Mouse (Mus musculus) midbrain, embryonic 12.5 days (tissue): ENCODE measurements around the gene Nog. TPM values are rescaled to one million over a fixed set of nuclear protein-coding genes. Genes with fewer than 3 reads are reported as not detected.

Source experiments
- ATAC-seq: fragments of 200-750 bp; cut with Nextera tagmentation; 2 replicates; pipeline ENCODE4 v1.8.0; 2017; ENCODE audit warnings: low read depth, moderate TSS enrichment, moderate library complexity; ENCODE audit not compliant: low FRiP score
- H3K27ac ChIP-seq: fragments of 300-500 bp; sonication (generic); replicated peaks from 2 replicates; pipeline ENCODE4 v1.5.1; 2016; ENCODE audit warnings: mild to moderate bottlenecking
- H3K27me3 ChIP-seq: fragments of 300-500 bp; sonication (generic); 2 replicates; pipeline ENCODE4 v1.6.1; 2016; ENCODE audit warnings: mild to moderate bottlenecking
- H3K36me3 ChIP-seq: fragments of 300-500 bp; sonication (generic); 2 replicates; pipeline ENCODE4 v1.6.1; 2016
- H3K4me1 ChIP-seq: fragments of 300-500 bp; sonication (generic); 2 replicates; pipeline ENCODE4 v1.6.1; 2016
- H3K4me2 ChIP-seq: fragments of 300-500 bp; sonication (generic); replicated peaks from 2 replicates; pipeline ENCODE4 v1.6.1; 2016; ENCODE audit warnings: mild to moderate bottlenecking, moderate library complexity
- H3K4me3 ChIP-seq: fragments of 300-500 bp; sonication (generic); 2 replicates; pipeline ENCODE4 v1.5.1; 2016; ENCODE audit warnings: mild to moderate bottlenecking
- H3K9ac ChIP-seq: fragments of 300-500 bp; sonication (generic); replicated peaks from 2 replicates; pipeline ENCODE4 v1.6.1; 2016; ENCODE audit warnings: mild to moderate bottlenecking, moderate library complexity
- H3K9me3 ChIP-seq: fragments of 300-500 bp; sonication (generic); 2 replicates; pipeline ENCODE4 v1.6.1; 2016; ENCODE audit warnings: mild to moderate bottlenecking
- WGBS: fragments of 180-500 bp; shearing (Covaris S2); methylation state at CpG from one replicate; pipeline ENCODE4 v1.1.7; 2016; 5-methylcytosine and 5-hydroxymethylcytosine counted together
- polyA plus RNA-seq: library from polyadenylated mRNA; unstranded; fragments of >200 nt; fragmentation: Nextera tagmentation; extraction: Ambion mirVana; gene quantifications from 2 replicates; pipeline ENCODE4 v1.2.1, GENCODE M21; 2016

The Nog gene
- polyA plus RNA-seq, result 6.0 and 6.3 TPM in 2 replicates

DNA sequence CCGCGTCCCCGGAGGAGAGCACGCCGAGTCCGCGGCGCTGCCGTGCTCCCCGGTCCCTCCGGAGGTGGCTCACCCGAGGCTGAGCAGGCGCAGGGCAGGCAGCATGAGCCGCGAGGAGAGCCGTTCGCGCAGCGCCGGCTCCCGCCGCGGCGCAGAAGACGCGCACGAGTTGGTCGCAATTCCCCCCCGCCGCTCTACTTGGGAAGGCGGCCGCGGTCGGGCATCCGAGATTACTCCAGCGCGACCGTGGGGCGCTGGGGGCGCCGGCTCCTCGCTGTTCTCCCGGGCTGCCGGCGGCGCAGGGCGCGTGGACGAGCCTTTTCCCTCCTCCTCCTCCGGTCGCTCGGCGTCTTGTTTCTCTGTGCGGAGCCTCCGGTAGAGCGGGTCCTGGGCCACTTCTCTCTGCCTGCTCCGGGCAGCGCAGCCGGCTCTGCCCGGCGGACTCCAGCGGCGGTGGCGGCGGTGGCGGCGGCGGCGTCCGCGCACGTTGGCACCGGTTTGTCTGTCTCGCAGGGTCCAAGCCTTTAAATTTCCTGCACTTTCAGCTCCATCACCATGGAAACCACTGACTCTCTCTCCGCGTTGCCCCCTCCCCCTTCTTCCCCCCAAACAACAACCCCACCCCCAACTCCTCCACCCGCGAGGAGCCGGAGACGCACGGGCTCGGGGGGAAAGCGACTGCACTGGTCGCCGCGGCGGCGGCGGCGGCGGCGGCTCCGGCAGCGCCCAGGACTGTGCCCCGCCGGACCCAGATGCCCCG lies at the start of gene Nog:
TSS of gene Nog (minus strand) at position 277 of the 760 bp plus-strand sequence.
- ATAC-seq, result peak; percentile 54
- H3K4me2 ChIP-seq, result peak within 1 kb of the TSS; percentile 90
- 0 out of 2 replicates have a peak, but pooled peaks cover 3% of the 10 kb centered on the region for H3K9me3 ChIP-seq
- H3K36me3 ChIP-seq, result 0 out of 2 replicates have a peak, but pooled peaks cover 3% of the 10 kb centered on the region
- H3K27ac ChIP-seq, result peak within 1 kb of the TSS; percentile 93
- H3K4me3 ChIP-seq, result peak within 1 kb of the TSS; percentile 70
- H3K27me3 ChIP-seq, result peaks cover 10% of the 10 kb centered on the region
- under 1% methylated on average over 78 of the region's 97 CpGs for WGBS
- H3K4me1 ChIP-seq, result peaks cover 36% of the 10 kb centered on the region
- H3K9ac ChIP-seq, result peak within 1 kb of the TSS; percentile 76

DNA sequence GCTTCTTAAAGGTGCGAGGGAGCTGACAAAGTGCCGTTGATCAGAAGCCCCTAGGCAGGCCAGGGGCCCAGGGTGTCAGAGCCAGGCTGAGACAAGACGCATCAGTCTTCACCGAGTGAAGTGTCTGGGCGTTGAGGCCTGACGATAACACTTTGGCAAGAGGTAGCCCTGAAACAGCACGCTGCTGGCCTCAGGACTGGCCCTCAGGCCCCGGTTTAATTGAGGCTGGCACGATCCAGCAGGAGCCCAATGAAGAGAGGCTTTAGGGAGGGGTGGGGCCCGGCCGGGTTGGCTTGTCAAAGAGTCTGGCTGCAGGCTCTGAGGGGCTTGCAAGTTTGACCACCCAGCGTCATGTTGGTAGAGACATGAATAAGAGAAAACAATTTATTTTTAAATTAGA lies 38.1 kb upstream of the Nog start:
- Histone ChIP-seq H3K4me2 (no peak overlapping the region), H3K9ac (no peak overlapping the region), H3K27me3 (no peaks in the 10 kb centered on the region), H3K27ac (no peak overlapping the region), H3K36me3 (no peaks in the 10 kb centered on the region), H3K4me3 (no peak overlapping the region), H3K9me3 (no peaks in the 10 kb centered on the region), H3K4me1 (peaks cover 4% of the 10 kb centered on the region; the same call in 1 of the 2 replicates)
- WGBS, result 56% methylated on average over 12 of the region's 12 CpGs
- no peak for ATAC-seq

DNA sequence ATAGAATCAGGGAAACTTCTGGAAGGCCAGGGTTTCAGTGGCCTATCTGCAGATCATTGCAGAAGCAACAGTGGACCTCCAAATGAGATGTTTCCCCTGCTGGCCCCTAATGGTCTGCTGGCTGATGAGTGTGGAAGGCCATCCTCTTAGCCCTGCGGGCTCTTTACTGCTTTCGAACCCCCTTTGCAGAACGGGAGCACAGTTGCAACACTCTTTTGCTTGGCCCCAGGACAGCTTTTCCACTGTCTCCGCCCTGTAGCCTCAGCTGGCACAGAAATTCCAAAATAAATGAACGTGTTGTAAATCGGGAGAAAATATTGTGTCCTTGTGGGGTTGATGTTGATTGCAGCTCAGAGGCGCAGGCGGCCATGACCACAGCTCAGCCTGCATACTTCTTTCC lies 37.7 kb upstream of the Nog start:
- no peak overlapping the region for H3K27ac ChIP-seq
- no peaks in the 10 kb centered on the region for H3K9me3 ChIP-seq
- H3K27me3 ChIP-seq, result no peaks in the 10 kb centered on the region
- ATAC-seq, result no peak
- H3K4me1 ChIP-seq, result peaks cover 4% of the 10 kb centered on the region; the same call in 1 of the 2 replicates
- no peak overlapping the region for H3K9ac ChIP-seq
- H3K4me2 ChIP-seq, result no peak overlapping the region
- WGBS, result 87% methylated on average over 8 of the region's 8 CpGs
- no peak overlapping the region for H3K4me3 ChIP-seq
- H3K36me3 ChIP-seq, result no peaks in the 10 kb centered on the region

- no peaks in the 10 kb centered on the region for H3K36me3 ChIP-seq
- H3K9me3 ChIP-seq, result no peaks in the 10 kb centered on the region
- H3K4me2 ChIP-seq, result no peak overlapping the region
- peaks cover 4% of the 10 kb centered on the region; the same call in 1 of the 2 replicates for H3K4me1 ChIP-seq
- no peaks in the 10 kb centered on the region for H3K27me3 ChIP-seq
- no peak overlapping the region for H3K9ac ChIP-seq
- no peak overlapping the region for H3K27ac ChIP-seq
- ATAC-seq, result no peak
- no peak overlapping the region for H3K4me3 ChIP-seq
Measured at GRCm38 (mm10) chr11:89337910-89338309, 35.8 kb upstream of the Nog start.

- H3K27ac ChIP-seq, result no peak overlapping the region
- no peak overlapping the region for H3K9ac ChIP-seq
- no peaks in the 10 kb centered on the region for H3K9me3 ChIP-seq
- peaks cover 8% of the 10 kb centered on the region; the same call in 1 of the 2 replicates for H3K4me1 ChIP-seq
- ATAC-seq, result peak; percentile 65; the same call in 1 of the 2 replicates
- no peak overlapping the region for H3K4me2 ChIP-seq
- H3K36me3 ChIP-seq, result no peaks in the 10 kb centered on the region
- H3K4me3 ChIP-seq, result no peak overlapping the region
- peaks cover 7% of the 10 kb centered on the region; the same call in 1 of the 2 replicates for H3K27me3 ChIP-seq
- 50% methylated on average over 11 of the region's 11 CpGs for WGBS
Measured at GRCm38 (mm10) chr11:89327089-89327881, 25.2 kb upstream of the Nog start.

- ATAC-seq, result no peak
- H3K27ac ChIP-seq, result no peak overlapping the region
Measured at GRCm38 (mm10) chr11:89321775-89322174, 19.6 kb upstream of the Nog start.

DNA sequence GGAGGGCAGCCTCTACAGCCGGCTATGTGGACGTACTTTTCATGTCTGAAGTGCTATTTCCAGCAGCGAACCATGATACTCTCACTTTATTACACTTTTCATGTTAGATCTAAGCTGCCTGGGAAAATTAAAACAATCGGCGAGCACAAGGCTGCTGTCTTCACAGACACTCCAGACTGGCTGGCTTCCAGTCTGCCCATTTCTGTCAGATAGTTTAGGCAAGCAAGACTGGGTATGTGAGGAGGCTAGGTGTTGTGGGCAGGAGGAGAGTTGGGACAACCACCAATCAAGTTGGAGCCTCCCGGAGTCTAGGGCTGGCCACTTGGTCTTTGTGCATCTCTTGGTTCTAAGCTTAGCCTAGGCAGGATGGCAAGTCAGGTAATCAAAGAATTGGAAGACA lies 17.5 kb upstream of the Nog start:
- Histone ChIP-seq H3K27ac (no peak overlapping the region), H3K9me3 (no peaks in the 10 kb centered on the region), H3K4me3 (no peak overlapping the region), H3K4me1 (peaks cover 16% of the 10 kb centered on the region), H3K4me2 (no peak overlapping the region), H3K27me3 (peaks cover 3% of the 10 kb centered on the region; the same call in 1 of the 2 replicates), H3K9ac (no peak overlapping the region), H3K36me3 (no peaks in the 10 kb centered on the region)
- no peak for ATAC-seq
- 84% methylated on average over 6 of the region's 6 CpGs for WGBS

More at GRCm38 (mm10) chr11:89321775-89322174, 19.6 kb upstream of the Nog start:
- no peak overlapping the region for H3K9ac ChIP-seq
- peaks cover 10% of the 10 kb centered on the region; the same call in 1 of the 2 replicates for H3K27me3 ChIP-seq
- WGBS, result 95% methylated on average over 2 of the region's 2 CpGs
- H3K9me3 ChIP-seq, result no peaks in the 10 kb centered on the region
- no peak overlapping the region for H3K4me3 ChIP-seq
- no peaks in the 10 kb centered on the region for H3K36me3 ChIP-seq
- H3K4me2 ChIP-seq, result no peak overlapping the region
- peaks cover 16% of the 10 kb centered on the region for H3K4me1 ChIP-seq

DNA sequence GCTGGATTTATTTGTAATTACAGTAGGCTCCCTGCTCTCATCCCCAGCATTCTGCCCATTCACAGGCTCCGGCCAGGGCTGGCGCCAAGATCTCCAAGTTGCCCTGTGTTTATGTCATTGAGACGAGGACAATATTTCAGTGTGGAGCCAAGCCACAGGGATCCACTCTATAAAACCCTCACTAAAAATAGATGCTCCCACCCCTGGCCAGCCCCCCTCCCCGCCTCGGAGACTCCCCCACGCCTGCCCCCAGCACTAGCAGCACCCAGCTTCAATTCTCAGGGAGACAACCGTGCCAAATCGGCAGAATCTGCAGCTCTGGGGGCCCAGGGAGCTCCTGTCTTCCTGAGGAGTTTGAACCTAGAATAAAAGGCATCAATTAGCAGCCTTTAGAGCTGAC lies 16.2 kb upstream of the Nog start:
- WGBS, result 24% methylated on average over 8 of the region's 8 CpGs
- Histone ChIP-seq H3K9me3 (no peaks in the 10 kb centered on the region), H3K9ac (no peak overlapping the region), H3K27me3 (peaks cover 3% of the 10 kb centered on the region; the same call in 1 of the 2 replicates), H3K4me1 (peaks cover 16% of the 10 kb centered on the region), H3K4me3 (no peak overlapping the region), H3K27ac (no peak overlapping the region; the same call in 1 of the 2 replicates), H3K36me3 (no peaks in the 10 kb centered on the region), H3K4me2 (peak overlapping the region; percentile 32)
- ATAC-seq, result peak; percentile 65; the same call in 1 of the 2 replicates

DNA sequence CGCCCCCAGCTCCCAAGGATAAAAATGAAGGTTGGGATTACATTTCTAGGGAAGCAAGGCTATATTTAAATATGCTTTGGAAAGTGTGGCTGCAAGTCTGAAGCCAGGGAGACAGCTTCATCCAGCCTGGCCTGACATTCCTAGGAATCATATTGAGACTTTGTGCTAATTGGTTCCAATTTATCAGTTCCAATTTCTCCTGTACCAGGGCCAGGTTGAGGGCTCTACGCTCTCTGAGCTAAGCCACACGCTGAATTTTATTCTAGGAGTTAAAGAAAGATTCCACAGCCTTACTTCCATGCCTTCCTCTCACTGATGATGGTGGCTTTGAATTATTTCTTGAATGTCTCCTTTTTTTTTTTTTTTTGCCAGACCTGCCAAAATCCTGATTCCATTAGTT lies 15.6 kb upstream of the Nog start:
- peaks cover 16% of the 10 kb centered on the region for H3K4me1 ChIP-seq
- no peaks in the 10 kb centered on the region for H3K36me3 ChIP-seq
- WGBS, result 75% methylated on average over 3 of the region's 3 CpGs
- ATAC-seq, result no peak
- no peak overlapping the region for H3K9ac ChIP-seq
- H3K4me3 ChIP-seq, result no peak overlapping the region
- H3K27ac ChIP-seq, result no peak overlapping the region
- H3K27me3 ChIP-seq, result peaks cover 3% of the 10 kb centered on the region; the same call in 1 of the 2 replicates
- H3K4me2 ChIP-seq, result no peak overlapping the region
- H3K9me3 ChIP-seq, result no peaks in the 10 kb centered on the region

- no peak for ATAC-seq
- H3K9me3 ChIP-seq, result no peaks in the 10 kb centered on the region
Measured at GRCm38 (mm10) chr11:89314374-89314773, 12.2 kb upstream of the Nog start.

DNA sequence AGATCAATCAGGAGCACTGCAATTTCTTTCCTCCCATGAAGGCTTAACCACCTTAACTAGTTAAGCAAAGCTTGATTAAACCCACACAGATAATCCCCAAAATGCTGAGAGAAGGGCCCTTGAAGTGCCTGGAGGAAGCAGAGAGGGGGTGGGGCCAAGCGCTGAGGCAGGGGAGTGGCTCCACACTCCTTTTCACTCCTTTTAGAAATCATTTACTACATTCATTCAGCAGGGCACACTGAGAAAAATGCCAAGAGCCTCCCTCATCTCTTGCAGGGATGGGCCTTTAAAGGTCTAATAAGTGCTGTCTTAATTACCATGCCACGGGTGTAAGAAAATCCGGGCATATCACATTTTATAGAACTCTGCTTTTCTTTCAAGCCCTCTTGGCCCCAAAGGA lies 10.2 kb upstream of the Nog start:
- H3K36me3 ChIP-seq, result no peaks in the 10 kb centered on the region
- no peaks in the 10 kb centered on the region for H3K9me3 ChIP-seq
- no peak overlapping the region for H3K4me2 ChIP-seq
- no peak for ATAC-seq
- no peak overlapping the region for H3K27ac ChIP-seq
- WGBS, result 11% methylated on average over 3 of the region's 3 CpGs
- no peak overlapping the region for H3K4me3 ChIP-seq
- no peaks in the 10 kb centered on the region; the same call in 1 of the 2 replicates for H3K27me3 ChIP-seq
- H3K9ac ChIP-seq, result no peak overlapping the region
- H3K4me1 ChIP-seq, result peaks cover 6% of the 10 kb centered on the region

More at GRCm38 (mm10) chr11:89314374-89314773, 12.2 kb upstream of the Nog start:
- Histone ChIP-seq H3K27me3 (no peaks in the 10 kb centered on the region), H3K4me3 (no peak overlapping the region), H3K4me2 (no peak overlapping the region), H3K9ac (no peak overlapping the region), H3K27ac (no peak overlapping the region), H3K36me3 (no peaks in the 10 kb centered on the region), H3K4me1 (peaks cover 21% of the 10 kb centered on the region)
- 59% methylated on average over 5 of the region's 5 CpGs for WGBS

DNA sequence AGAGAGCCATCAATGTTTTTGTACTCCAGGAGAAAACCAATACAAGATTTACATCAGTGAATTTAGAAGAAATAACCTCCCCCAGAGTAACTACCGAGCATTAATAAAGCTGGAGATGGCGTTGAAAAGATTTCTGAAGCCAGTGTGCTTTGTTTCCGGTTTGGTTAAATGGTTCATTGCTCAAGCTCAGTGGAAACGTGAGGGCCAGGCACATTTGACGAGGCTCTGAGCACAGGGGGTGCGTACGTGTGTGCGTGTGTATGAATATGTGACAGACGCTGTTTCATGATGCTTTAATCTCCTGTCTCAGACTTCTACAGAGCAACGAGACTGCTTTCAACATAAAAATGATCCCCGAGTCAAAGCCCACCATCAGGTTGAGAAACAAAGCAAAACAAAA lies 8.1 kb upstream of the Nog start:
- ATAC-seq, result no peak
- H3K4me3 ChIP-seq, result no peak overlapping the region
- 64% methylated on average over 11 of the region's 11 CpGs for WGBS
- no peak overlapping the region for H3K4me2 ChIP-seq
- H3K27me3 ChIP-seq, result no peaks in the 10 kb centered on the region; the same call in 1 of the 2 replicates
- H3K36me3 ChIP-seq, result 0 out of 2 replicates have a peak, but pooled peaks cover 3% of the 10 kb centered on the region
- H3K27ac ChIP-seq, result no peak overlapping the region
- H3K4me1 ChIP-seq, result peaks cover 5% of the 10 kb centered on the region
- H3K9me3 ChIP-seq, result 0 out of 2 replicates have a peak, but pooled peaks cover 3% of the 10 kb centered on the region
- H3K9ac ChIP-seq, result no peak overlapping the region
